Mouse (Mus musculus) ES-Bruce4 (cell line): ENCODE results near the gene Lpin1.

Source experiments
- CTCF ChIP-seq: IDR thresholded peaks from one replicate; pipeline ENCODE4 v1.8.1; 2011; ENCODE audit warnings: low read depth, low read length
- EP300 ChIP-seq: IDR thresholded peaks from 2 replicates; pipeline ENCODE4 v1.6.1; 2011; ENCODE audit warnings: low read depth, low read length; ENCODE audit not compliant: insufficient read depth
- POLR2A ChIP-seq: IDR thresholded peaks from one replicate; pipeline ENCODE4 v1.8.1; 2011; ENCODE audit warnings: low read length; ENCODE audit not compliant: insufficient read depth

DNA sequence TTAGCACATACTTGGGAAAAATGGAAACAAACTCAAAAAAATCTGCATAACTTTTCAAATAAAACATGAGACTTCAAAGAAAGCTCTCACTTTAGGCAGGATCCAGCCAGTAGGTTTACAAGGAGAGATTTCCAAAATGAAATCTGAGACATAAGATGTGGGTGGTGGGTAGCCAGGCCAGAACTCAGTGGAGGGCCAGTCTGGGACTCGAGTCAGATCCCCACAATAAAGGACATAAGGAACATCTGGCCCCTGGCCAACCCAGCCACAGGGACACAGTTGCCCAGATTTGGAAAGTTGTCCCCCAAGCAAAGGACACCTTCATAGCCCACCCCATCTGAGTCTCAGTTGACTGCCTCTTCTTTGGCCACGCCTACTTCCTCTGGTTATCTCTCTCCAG is 123.3 kb downstream of the Lpin1 start:
- no peak for TF ChIP-seq EP300
- TF ChIP-seq CTCF = no peak
- TF ChIP-seq POLR2A = no peak
